Mouse (Mus musculus) kidney, embryonic 16.5 days (tissue): ENCODE data around the gene Dnhd1. TPM values are rescaled to one million over a fixed set of nuclear protein-coding genes. Genes with fewer than 3 reads are reported as not detected.

Source experiments
- ATAC-seq: fragments of 200-750 bp; cut with Nextera tagmentation; 2 replicates; pipeline ENCODE4 v1.8.0; 2017; ENCODE audit warnings: moderate TSS enrichment; ENCODE audit not compliant: low FRiP score, low TSS enrichment
- H3K27ac ChIP-seq: fragments of 300-500 bp; sonication (generic); 2 replicates; pipeline ENCODE4 v1.5.1; 2014; ENCODE audit warnings: low read length
- H3K27me3 ChIP-seq: fragments of 300-500 bp; sonication (generic); 2 replicates; pipeline ENCODE4 v1.6.1; 2014; ENCODE audit warnings: low read length, control low read depth, mixed read lengths; ENCODE audit not compliant: insufficient read depth
- H3K36me3 ChIP-seq: fragments of 300-500 bp; sonication (generic); 2 replicates; pipeline ENCODE4 v1.6.1; 2014; ENCODE audit warnings: low read length, control low read depth, mixed read lengths; ENCODE audit not compliant: insufficient read depth
- H3K4me1 ChIP-seq: fragments of 300-500 bp; sonication (generic); 2 replicates; pipeline ENCODE4 v1.6.1; 2014; ENCODE audit warnings: low read length, control low read depth, mixed read lengths; ENCODE audit not compliant: insufficient read depth
- H3K4me2 ChIP-seq: fragments of 300-500 bp; sonication (generic); replicated peaks from 2 replicates; pipeline ENCODE4 v1.6.1; 2014; ENCODE audit warnings: low read depth, low read length
- H3K4me3 ChIP-seq: fragments of 300-500 bp; sonication (generic); 2 replicates; pipeline ENCODE4 v1.5.1; 2014; ENCODE audit warnings: mild to moderate bottlenecking, low read length
- H3K9ac ChIP-seq: fragments of 300-500 bp; sonication (generic); replicated peaks from 2 replicates; pipeline ENCODE4 v1.6.1; 2014; ENCODE audit warnings: low read length
- H3K9me3 ChIP-seq: fragments of 300-500 bp; sonication (generic); 2 replicates; pipeline ENCODE4 v1.6.1; 2016; ENCODE audit warnings: low read length, control low read depth
- WGBS: fragments of 180-500 bp; shearing (Covaris S2); extraction: QIAGEN DNeasy Blood & Tissue Kit; methylation state at CpG from one replicate; pipeline ENCODE4 v1.1.7; 2014; 5-methylcytosine and 5-hydroxymethylcytosine counted together
- polyA plus RNA-seq: library from polyadenylated mRNA; unstranded; fragments of >200 nt; fragmentation: Nextera tagmentation; extraction: Ambion mirVana; gene quantifications from 2 replicates; pipeline ENCODE4 v1.2.1, GENCODE M21; 2015

Dnhd1 gene
- polyA plus RNA-seq, 1 experiment from 2014 or later: 1.7 TPM

DNA sequence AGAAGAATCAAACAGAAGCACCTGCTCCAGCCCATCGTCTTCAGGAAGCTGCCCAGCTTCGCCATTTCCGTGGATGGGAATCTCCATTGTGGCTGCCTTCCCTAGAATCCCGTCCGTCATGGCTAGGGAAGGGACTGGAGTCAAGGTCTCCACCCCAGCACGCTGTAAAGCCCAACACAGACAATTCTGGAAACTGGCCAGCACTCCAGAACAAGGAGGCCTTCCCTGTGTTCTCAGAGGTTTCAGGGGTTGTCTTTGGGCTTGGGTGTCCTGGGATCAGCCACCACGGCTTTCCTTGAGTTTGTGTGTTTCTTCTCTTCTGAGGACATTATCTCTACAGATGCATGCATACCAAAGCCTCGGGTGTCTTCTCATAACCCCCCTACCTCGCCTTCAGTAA is 11.3 kb upstream of the Dnhd1 start:
- Histone ChIP-seq H3K4me1 (peaks cover 25% of the 10 kb centered on the region), H3K9ac (peak overlapping the region; percentile 91), H3K36me3 (peaks cover 33% of the 10 kb centered on the region), H3K27ac (no peak overlapping the region), H3K9me3 (no peaks in the 10 kb centered on the region), H3K27me3 (0 out of 2 replicates have a peak, but pooled peaks cover 2% of the 10 kb centered on the region), H3K4me3 (peak overlapping the region; percentile 76), H3K4me2 (peak overlapping the region; percentile 94)
- ATAC-seq: no peak
- WGBS: 67% methylated on average over 9 of the region's 9 CpGs

DNA sequence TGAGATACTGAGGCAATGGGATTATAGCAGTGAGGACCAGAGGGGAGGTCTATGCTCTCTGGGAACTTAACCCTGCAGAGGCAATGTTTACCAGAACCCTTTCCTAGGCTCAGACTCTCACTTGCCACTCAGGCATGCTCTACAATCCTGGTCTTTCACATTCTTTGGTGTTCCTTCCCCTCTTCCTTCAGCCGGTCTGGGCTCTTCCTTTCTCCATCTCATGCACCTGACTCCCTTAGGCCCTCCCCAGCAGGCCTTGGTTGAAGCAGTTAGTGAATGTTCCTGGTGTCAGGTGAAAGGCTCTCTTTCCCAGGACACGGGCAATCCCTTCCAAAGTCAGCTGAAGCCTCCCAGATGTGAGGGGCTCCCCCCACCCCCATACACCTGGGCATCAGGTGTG is 10.9 kb upstream of the Dnhd1 start, which contains the start of gene Timm10b:
Gene Timm10b (plus strand): TSS at position 301 of the 400 bp plus-strand sequence.
- WGBS: 4% methylated on average over 2 of the region's 2 CpGs
- Histone ChIP-seq H3K9me3 (no peaks in the 10 kb centered on the region), H3K4me2 (peak within 1 kb of the TSS; percentile 94), H3K4me3 (peak within 1 kb of the TSS; percentile 76), H3K36me3 (peaks cover 33% of the 10 kb centered on the region), H3K9ac (peak within 1 kb of the TSS; percentile 91), H3K27me3 (0 out of 2 replicates have a peak, but pooled peaks cover 2% of the 10 kb centered on the region), H3K27ac (peak within 1 kb of the TSS; percentile 92), H3K4me1 (peaks cover 25% of the 10 kb centered on the region)
- no peak for ATAC-seq

- H3K4me2 ChIP-seq: peak within 1 kb of the TSS; percentile 94
- H3K4me1 ChIP-seq: peaks cover 25% of the 10 kb centered on the region
- under 1% methylated on average over 45 of the region's 45 CpGs for WGBS
- H3K4me3 ChIP-seq: peak within 1 kb of the TSS; percentile 76
- peaks cover 33% of the 10 kb centered on the region for H3K36me3 ChIP-seq
- peak; percentile 97 for ATAC-seq
- peak within 1 kb of the TSS; percentile 91 for H3K9ac ChIP-seq
- H3K9me3 ChIP-seq: no peaks in the 10 kb centered on the region
- peak within 1 kb of the TSS; percentile 92 for H3K27ac ChIP-seq
- 0 out of 2 replicates have a peak, but pooled peaks cover 2% of the 10 kb centered on the region for H3K27me3 ChIP-seq
Measured at GRCm38 (mm10) chr7:105640233-105640893, 10.3 kb upstream of the Dnhd1 start, which contains the start of the genes Arfip2 and Gm45799. Arfip2 (minus strand) TSS chr7:105640416. Gm45799 (plus strand) TSS chr7:105640552.

DNA sequence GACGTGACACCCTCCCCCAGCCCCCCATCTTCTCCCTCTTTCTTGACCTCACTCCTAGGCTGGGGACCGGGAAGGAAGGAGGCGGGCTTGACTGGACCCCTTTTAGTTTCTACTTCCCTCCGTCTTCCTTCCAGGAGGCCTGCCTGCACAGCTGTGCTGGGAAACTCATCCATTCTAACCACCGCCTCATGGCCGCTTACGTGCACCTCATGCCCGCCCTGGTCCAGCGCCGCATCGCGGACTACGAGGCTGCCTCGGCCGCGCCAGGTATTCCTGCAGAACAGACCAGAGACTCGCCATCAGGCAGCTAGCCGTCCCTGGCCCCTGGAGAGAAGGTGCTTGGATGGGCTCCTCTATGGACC is 9.8 kb upstream of the Dnhd1 start:
- Histone ChIP-seq H3K36me3 (peaks cover 30% of the 10 kb centered on the region), H3K4me2 (peak overlapping the region; percentile 83), H3K4me1 (peaks cover 25% of the 10 kb centered on the region), H3K9ac (peak overlapping the region; percentile 91), H3K27ac (peak overlapping the region; percentile 92), H3K27me3 (no peaks in the 10 kb centered on the region), H3K9me3 (no peaks in the 10 kb centered on the region), H3K4me3 (peak overlapping the region; percentile 76)
- no peak for ATAC-seq
- 0% methylated on average over 18 of the region's 18 CpGs for WGBS

GRCm38 (mm10) chr7:105641936-105642335 is 8.7 kb upstream of the Dnhd1 start:
- Histone ChIP-seq H3K4me2 (peak overlapping the region; percentile 83), H3K27ac (peak overlapping the region; percentile 92; the same call in 1 of the 2 replicates), H3K36me3 (peaks cover 21% of the 10 kb centered on the region), H3K9ac (peak overlapping the region; percentile 91; the same call in 1 of the 2 replicates), H3K27me3 (no peaks in the 10 kb centered on the region), H3K4me3 (peak overlapping the region; percentile 76; the same call in 1 of the 2 replicates), H3K9me3 (no peaks in the 10 kb centered on the region), H3K4me1 (peaks cover 25% of the 10 kb centered on the region)
- 53% methylated on average over 3 of the region's 3 CpGs for WGBS
- no peak for ATAC-seq

DNA sequence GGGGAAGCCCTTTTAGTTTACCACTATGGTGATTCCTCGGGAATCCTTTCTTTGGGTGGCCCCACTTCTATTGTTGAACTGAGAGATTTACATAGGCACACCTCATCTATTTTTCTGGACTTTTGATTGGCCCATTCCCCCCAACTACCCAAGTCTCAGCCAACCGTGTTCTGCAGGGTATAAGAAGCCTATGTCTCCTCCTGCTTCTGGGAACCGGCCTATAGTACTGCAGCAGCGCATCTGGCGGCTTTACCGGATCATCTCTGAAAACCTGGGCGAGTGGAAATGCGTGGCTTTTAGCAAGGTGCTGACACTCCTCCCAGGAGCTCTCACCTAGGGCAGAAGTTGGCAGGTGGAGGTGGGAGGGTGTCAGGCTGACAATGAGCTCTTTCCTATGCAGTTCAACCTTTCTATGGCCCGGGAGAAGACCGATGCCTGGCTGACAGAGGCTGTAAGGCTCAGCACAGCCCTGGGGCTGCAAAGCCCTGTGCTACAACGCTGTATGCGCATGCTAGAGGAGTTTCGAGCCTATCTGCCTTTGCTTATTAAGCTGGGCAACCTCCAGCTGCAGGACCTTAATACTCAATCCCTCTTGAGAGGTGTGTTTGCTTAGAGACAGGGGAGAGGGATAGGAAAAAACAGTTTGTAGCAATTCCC is 35.0 kb downstream of the Dnhd1 start:
- Histone ChIP-seq H3K4me1 (no peaks in the 10 kb centered on the region), H3K9ac (no peak overlapping the region), H3K27ac (no peak overlapping the region), H3K9me3 (no peaks in the 10 kb centered on the region), H3K36me3 (no peaks in the 10 kb centered on the region), H3K4me3 (no peak overlapping the region), H3K4me2 (peak overlapping the region; percentile 33), H3K27me3 (no peaks in the 10 kb centered on the region)
- 15% methylated on average over 13 of the region's 13 CpGs for WGBS
- peak; percentile 67 for ATAC-seq

DNA sequence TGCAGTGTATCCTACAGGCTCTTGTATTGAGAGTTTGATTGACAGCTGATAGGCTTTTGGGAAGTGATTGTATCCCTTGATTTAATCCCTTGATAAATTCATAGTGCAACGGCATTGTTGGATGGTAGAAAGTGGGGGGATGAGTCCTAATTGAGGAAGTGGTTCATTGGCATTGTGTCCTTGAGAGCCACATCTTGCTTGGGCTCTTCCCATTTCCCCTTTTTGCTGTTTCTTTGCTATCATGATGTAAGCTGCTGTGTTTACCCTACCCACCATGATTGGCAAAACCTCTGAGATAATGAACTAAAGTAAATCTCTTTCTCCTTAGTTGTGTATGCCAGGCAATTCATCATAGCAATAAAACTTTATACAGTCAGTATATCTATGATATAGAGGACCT is 40.2 kb downstream of the Dnhd1 start:
- Histone ChIP-seq H3K4me3 (no peak overlapping the region), H3K27ac (no peak overlapping the region), H3K9ac (no peak overlapping the region), H3K4me2 (no peak overlapping the region), H3K9me3 (no peaks in the 10 kb centered on the region), H3K36me3 (no peaks in the 10 kb centered on the region), H3K4me1 (no peaks in the 10 kb centered on the region), H3K27me3 (no peaks in the 10 kb centered on the region)
- ATAC-seq: no peak
- WGBS: 64% methylated on average over 1 of the region's 1 CpGs

DNA sequence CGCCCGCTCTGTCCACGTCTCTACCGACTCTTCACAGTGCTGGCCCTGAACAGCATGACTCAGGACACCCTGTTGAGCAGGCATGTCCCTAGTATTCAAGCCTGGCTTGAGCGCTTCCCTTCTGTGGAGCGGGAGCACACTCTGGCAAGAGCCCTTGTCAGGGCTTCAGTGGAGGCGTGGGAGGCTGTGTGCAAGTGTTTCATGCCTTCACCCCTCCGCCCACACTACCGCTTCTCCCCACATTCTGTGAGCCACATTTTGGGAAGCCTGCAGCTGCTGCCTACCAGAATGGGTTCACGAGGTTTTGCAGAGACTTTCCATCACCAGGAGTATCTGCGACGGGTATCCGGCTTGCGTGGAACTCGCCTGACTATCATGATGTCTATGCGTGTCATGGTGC is 52.6 kb downstream of the Dnhd1 start:
- Histone ChIP-seq H3K9ac (no peak overlapping the region), H3K36me3 (no peaks in the 10 kb centered on the region), H3K4me3 (no peak overlapping the region), H3K4me1 (no peaks in the 10 kb centered on the region), H3K27ac (no peak overlapping the region), H3K9me3 (no peaks in the 10 kb centered on the region), H3K27me3 (no peaks in the 10 kb centered on the region), H3K4me2 (no peak overlapping the region)
- 82% methylated on average over 16 of the region's 16 CpGs for WGBS
- no peak for ATAC-seq

- ATAC-seq: no peak
- 95% methylated on average over 4 of the region's 4 CpGs for WGBS
- no peaks in the 10 kb centered on the region for H3K9me3 ChIP-seq
- no peaks in the 10 kb centered on the region for H3K27me3 ChIP-seq
- no peak overlapping the region for H3K4me2 ChIP-seq
- no peaks in the 10 kb centered on the region for H3K4me1 ChIP-seq
- no peak overlapping the region for H3K9ac ChIP-seq
- no peak overlapping the region for H3K4me3 ChIP-seq
- H3K27ac ChIP-seq: no peak overlapping the region
- H3K36me3 ChIP-seq: no peaks in the 10 kb centered on the region
Measured at GRCm38 (mm10) chr7:105703816-105704215, 53.2 kb downstream of the Dnhd1 start.

DNA sequence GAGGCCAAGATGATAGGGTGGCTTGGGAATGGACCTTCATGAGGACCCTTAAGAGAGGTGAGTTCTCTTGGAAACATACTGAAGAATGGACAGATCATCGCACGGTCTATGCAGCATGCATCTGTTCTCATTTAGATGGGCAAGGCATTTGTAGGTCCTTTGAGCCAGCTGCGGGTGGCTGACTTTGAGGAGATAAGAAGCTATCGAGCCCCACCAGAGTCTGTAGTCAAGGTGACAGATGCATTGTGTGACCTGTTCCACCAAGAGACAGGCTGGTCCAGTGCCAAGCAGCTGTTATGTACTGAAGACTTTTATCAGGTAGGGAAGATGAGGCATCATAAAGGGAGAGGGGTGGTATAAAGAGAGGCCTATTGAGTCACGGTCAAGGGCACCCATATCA is 58.1 kb downstream of the Dnhd1 start:
- no peak overlapping the region for H3K4me3 ChIP-seq
- H3K27ac ChIP-seq: no peak overlapping the region
- no peaks in the 10 kb centered on the region for H3K36me3 ChIP-seq
- H3K4me1 ChIP-seq: no peaks in the 10 kb centered on the region
- no peak for ATAC-seq
- H3K4me2 ChIP-seq: no peak overlapping the region
- H3K27me3 ChIP-seq: no peaks in the 10 kb centered on the region
- H3K9ac ChIP-seq: no peak overlapping the region
- 92% methylated on average over 5 of the region's 5 CpGs for WGBS
- no peaks in the 10 kb centered on the region for H3K9me3 ChIP-seq
